Mouse (Mus musculus) spleen, postnatal 14 days (tissue): ENCODE data around the gene Csf2rb.

Experiments used
- DNase-seq, 2 experiments: peaks; one replicate each; pipeline ENCODE4 v3.0.0; 2021 to 2022; ENCODE audit warnings: low spot score in 2 of 2

The Csf2rb gene

GRCm38 (mm10) chr15:78378556-78378955, 53.0 kb downstream of the Csf2rb start:
- DNase-seq: no peak

DNA sequence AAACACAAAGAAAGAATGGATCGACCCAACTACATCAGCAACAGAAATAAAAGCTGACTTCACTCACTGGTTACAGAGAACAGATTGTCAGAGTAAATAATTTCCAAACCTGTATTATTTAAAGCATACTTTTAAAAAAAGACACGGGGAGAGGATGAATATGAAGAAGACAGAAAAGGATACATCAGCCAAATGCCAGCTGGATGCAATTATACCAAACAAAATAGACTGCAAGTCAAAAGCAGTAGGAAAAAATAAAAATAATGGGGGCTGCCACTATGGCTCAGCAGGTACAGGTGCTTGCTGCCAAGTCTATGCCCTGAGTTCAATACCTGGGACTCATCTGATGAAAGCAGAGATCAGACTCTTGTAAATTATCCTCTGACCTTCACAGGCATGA, 54.7 kb downstream of the Csf2rb start:
- no peak for DNase-seq

DNA sequence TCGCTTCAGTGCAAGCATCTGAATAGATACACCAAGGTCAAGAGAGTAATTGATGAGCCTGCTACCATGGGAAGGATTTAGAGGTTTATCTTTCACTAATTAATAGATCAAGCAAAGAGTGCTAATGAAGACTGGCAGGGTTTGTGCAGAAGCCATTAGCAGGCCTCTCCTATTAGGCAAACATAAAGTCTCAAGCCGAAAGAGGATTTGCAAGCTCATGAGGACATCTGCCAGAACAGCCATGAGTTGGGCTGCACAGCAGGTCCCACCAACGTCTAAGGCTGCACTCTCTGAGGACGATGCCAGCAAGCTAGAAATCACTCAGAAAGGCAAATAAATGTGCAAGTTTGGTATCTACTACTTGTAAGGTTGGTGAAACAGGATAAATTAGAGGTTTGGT, 55.2 kb downstream of the Csf2rb start:
- no peak for DNase-seq

- DNase-seq: no peak
These were observed 56.6 kb downstream of the Csf2rb start for GRCm38 (mm10) chr15:78382115-78382514.

GRCm38 (mm10) chr15:78383450-78384219, 58.1 kb downstream of the Csf2rb start:
- no peak for DNase-seq

GRCm38 (mm10) chr15:78384220-78385116, 58.9 kb downstream of the Csf2rb start:
- DNase-seq: no peak

GRCm38 (mm10) chr15:78385564-78385963, 60.0 kb downstream of the Csf2rb start:
- DNase-seq: no peak

DNA sequence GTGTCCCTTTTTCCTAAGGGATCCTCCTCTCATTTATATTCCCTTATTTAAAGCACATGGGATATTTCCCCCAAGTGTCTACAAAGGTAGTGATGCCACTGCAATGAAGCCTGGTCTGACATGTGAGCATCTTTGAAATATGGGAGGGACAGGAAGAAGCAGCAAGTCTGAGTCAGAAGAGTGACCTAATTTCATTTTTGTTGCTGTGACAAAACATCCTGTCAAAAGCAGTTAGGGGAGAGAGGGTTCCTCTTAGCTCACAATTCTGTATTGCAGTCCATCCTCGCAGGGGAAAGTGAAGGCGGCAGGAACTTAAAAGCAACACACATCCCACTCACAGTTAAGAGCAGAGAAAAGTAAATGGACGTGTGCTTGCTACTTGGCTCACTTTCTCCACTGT, 65.3 kb downstream of the Csf2rb start:
- no peak for DNase-seq

GRCm38 (mm10) chr15:78395478-78395962, 70.0 kb downstream of the Csf2rb start, which contains the start of gene Tex33:
TSS of gene Tex33 (minus strand) at chr15:78395912.
- DNase-seq: no peak

GRCm38 (mm10) chr15:78401345-78401744, 75.8 kb downstream of the Csf2rb start:
- no peak for DNase-seq

GRCm38 (mm10) chr15:78401921-78402320, 76.4 kb downstream of the Csf2rb start:
- no peak for DNase-seq

- DNase-seq: no peak
These were observed 76.9 kb downstream of the Csf2rb start for GRCm38 (mm10) chr15:78402423-78402822.

DNA sequence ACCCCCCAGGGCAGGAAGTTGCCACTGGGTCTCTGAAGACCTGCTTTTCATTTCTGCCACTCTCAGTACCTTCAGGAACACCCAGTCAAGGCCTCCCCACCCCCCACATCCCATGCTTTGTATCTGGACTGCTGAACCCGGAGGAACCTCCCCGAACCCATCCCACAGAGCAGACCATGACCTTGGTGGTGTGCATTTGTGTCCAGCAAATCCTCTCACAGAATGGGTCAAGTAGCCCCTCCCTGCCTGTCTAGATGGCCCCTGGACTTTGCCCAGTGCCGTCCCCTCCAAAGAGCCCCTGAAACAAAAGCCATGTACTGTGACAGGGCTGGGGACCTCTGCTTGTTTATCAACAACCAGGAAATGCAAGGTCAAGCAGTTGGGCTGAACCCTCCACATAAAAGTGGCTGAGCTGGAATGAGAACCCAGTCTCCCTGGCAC, 77.8 kb downstream of the Csf2rb start:
- no peak for DNase-seq
